Mouse (Mus musculus) CD4-positive, CD25-positive, alpha-beta regulatory T cell, adult 2 months (primary cell): ENCODE measurements around the gene Farp2.

Experiments used
- DNase-seq: peaks from one replicate; pipeline ENCODE4 v3.0.0-alpha.2; 2012; ENCODE audit warnings: low read depth, low spot score

Gene Farp2

DNA sequence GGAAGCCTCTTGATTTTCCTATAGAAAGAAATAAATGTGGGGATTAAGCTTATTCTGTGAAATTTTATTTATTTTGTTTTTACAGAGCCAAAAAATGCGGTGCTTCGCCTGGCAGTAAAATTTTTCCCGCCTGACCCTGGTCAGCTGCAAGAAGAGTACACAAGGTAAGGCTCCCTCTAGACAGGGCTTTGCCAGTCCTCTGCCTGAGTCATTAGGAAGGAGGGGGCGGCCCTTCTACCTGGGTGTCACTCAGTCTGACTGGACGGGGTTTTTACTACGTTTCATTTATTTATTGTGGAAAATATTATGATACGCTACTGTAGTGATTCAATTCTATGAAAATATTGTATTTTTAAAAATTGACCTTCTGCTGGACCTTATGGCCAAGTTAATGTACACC is 51.3 kb downstream of the Farp2 start:
- DNase-seq = no peak

- no peak for DNase-seq
These were observed 51.8 kb downstream of the Farp2 start for GRCm38 (mm10) chr1:93563649-93564048.

- DNase-seq = no peak
These were observed 52.9 kb downstream of the Farp2 start for GRCm38 (mm10) chr1:93564781-93565180.

DNA sequence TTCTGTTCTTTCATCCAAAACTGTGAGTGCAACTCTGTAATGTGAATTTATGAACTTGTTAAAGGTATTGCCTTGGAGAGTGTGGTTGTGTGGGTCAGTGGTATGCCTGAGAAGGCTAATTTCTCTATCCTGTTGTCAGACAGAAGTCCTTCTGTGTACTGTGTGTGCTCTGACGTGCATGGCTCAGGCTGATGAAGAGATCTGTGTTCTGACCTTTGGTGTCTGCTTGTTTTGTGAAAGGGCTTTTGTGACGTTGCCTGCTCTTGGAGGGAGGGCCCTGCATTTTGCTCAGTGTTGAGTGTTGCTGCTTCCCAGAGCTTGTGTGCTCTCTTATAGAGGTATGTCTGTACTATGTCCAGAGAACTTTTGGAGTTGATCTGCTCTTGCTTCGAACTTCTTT is 55.1 kb downstream of the Farp2 start:
- no peak for DNase-seq

DNA sequence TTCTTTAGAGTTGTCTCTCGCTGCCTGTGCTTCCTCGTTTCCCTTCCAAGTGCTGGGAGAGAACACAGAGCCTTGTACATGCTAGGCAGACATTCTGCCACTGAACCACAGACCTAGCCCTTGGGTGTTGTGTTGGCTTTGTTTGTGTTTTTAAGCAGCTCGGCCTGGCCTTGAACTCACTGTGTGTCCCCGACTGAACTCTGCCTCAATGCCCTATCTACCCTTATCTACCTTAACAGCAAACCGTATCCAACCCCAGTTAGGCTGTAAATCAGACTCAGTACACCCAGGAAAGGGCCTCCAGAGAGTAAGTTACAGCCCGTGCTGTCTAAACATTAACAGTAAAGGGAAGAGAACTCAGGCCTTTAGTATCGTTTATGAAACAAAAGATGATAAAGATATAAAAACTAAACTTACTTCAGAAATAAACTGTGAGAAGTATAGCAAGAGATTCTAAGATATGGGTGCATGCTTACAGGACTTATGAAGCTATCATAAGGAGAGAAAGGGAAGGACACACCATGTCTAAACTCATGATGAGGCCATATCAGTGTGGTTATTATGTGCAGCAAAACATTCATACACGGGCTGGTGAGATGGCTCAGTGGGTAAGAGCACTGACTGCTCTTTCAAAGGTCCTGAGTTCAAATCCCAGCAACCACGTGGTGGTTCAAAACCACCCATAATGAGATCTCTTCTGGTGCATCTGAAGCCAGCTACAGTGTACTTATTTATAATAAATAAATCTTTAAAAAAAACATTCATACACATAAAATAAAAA is 56.0 kb downstream of the Farp2 start:
- no peak for DNase-seq

- no peak for DNase-seq
These were observed 65.2 kb downstream of the Farp2 start for GRCm38 (mm10) chr1:93577066-93577465.

GRCm38 (mm10) chr1:93577861-93578260 is 66.0 kb downstream of the Farp2 start:
- no peak for DNase-seq

DNA sequence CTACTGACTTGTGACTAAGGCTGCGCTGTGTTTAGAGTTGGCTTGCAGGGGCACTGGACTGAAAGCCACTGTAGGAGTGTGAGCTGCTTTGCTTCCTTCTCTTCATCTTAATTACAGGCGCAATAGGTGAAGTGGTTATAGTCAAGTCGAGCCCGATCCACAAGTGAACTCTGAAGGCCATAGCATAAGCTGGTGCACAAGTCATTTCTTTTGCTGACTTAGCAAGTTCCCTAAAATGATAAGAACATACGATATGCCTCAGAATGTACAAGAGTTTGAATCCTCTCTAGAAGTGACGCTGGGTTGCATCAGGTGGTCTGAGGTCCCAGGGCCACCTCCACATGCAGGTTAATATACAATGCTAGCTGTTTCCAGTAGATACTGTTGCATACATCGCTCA is 69.7 kb downstream of the Farp2 start:
- DNase-seq = no peak

DNA sequence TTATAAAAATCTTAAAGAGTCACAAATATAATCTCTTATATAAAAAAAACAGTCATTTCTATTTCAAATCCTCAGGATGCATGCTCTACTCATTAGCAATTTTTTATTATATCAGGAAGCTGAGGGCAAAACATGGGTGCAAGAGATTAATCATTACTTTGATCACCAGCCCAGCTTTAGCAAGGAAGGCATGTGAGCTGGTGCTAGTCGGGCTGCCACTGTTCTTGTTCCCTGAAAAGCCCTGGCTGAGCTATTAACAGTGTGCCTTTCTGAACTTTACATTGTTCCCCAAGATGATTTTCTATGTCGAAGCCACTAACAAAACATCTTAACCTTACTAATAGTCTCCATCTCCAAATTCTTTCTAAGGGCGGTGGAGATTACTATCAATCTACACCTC is 76.5 kb downstream of the Farp2 start:
- DNase-seq = no peak

- DNase-seq = no peak
These were observed 82.1 kb downstream of the Farp2 start for GRCm38 (mm10) chr1:93593960-93594359.

- no peak for DNase-seq
These were observed 84.0 kb downstream of the Farp2 start for GRCm38 (mm10) chr1:93595916-93596315.

DNA sequence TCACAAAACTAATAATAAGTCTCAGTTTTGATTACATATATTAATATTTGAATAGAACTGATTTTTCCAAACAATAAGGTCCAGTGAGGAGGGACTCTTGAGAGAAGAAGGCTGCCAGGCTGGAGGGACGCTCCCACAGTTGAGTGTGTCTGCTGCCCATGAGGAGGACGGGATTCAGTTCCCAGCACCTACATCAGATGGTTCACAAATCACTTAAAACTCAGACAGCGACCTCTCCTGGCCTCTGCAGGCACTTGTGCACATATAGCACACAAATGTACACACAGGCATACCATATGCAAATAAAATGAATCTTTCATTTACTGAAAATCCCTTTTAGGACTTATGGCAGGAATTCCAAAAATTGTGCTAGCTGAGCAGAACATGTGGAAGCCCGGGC is 91.0 kb downstream of the Farp2 start:
- no peak for DNase-seq

DNA sequence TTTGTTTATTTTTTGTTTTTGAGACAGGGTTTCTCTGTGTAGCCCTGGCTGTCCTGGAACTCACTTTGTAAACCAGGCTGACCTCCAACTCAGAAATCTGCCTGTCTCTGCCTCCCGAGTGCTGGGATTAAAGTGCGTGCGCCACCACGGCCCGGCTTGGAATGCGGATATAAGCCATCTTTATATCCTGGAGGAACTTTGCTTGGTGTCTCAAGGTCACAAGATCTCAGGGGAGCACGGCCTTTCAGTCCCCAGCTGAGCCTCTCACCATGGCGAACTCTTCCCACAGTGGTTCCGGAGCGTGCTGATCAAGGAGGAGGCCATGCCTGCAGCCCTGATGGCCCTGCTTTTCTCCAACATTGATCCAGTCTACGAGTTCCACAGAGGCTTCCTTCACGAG is 92.0 kb downstream of the Farp2 start:
- DNase-seq = no peak

DNA sequence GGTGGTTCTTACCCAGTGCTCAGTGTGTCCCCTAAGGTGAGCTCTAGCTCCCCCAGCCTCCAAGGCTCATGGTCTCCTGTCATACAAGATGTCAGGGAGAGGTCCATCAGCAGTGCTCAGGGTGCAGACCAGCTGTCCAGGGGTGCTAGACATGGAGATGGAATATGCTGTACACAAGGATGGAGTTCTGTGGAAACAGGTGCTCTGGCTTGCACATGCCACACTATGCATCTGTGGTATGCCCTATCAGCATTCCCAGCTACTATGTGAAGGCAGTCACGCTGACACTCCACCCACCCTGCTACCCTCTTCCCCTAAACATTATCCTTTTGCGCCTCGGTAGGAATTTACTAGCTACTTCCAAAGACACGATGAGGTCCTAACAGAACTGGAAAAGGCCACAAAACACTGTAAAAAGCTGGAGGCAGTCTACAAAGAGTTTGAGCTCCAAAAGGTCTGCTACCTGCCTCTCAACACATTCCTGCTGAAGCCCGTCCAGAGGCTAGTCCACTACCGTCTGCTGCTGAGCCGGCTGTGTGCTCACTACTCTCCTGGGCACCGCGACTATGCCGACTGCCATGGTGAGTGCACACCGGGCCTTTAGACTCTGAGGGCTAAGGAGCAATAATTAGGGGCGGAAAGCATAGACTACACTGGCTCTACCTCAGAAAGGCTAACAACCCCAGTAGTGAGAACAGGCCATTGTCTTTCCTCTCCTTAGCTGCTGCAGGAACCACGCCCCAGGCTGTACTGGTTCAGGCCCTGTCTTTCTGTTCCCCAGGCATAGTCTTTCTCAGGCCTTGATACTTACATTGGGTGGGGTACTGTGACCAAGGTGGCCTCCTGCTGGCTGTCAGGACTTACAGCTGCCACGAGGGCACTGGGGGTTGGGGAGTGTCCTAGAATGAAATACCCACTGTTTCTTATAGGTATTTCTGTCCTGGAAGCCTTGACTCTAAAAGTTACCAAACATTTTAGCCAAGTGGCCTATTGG is 95.5 kb downstream of the Farp2 start:
- DNase-seq = no peak

DNA sequence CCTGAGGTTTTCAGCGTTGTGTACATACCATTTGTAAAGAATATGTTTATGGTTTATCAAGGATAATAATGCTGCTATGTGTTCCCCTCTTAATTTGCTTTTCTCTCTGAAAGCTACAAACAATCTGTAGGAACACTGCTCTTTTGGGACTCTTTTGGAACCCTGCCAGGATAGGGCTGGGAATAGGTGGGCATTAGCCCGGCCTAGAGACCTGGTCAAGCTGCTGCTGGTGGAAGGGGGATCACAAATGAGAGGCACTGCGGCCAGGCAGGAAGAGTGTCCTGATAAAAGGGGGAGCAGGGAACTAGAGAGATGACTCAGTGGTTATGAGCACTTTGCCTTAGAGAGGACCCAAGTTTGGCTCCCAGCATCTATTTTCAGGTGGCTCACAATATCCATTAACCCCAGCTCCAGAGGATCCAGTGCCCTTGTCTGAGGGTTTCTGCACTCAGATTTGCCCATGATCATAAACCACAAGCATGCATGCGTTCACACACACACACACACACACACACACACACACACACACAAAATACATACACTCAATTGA is 96.9 kb downstream of the Farp2 start:
- no peak for DNase-seq

DNA sequence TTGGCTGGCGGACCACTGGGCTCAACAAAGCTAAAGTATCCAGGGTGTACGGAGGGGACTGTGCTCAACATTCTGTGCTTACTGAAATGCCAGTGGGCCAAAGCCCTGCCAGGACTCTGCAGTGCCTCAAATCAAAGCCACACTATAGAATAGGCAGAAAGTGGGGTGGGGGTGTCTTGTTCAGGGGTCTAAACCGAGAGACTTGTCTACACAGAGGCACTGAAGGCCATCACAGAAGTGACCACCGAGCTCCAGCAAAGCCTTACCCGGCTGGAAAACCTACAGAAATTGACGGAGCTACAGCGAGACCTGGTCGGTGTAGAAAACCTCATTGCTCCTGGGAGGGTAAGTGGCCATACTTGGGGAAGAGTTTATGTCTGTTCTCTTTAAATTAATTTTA is 97.9 kb downstream of the Farp2 start:
- DNase-seq = no peak

GRCm38 (mm10) chr1:93618059-93618748 is 106.3 kb downstream of the Farp2 start:
- no peak for DNase-seq

DNA sequence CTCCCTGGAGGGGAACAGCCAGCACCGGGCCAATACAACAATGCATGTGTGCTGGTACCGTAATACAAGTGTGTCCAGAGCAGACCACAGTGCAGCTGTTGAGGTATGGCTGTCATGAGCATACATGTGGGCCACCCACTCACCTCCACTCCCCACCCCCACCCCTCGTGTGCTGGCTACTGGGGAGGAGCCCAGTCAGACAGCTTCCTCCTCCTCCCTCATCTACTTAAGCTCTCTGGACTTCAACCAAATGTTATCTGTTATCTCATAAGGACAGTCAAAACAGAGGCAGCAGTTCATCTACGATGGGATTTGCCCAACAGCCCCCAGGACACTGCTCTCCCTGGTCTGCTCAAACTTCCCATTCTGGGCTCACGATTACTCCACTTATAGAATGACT is 107.1 kb downstream of the Farp2 start:
- DNase-seq = no peak

- no peak for DNase-seq
These were observed 112.6 kb downstream of the Farp2 start for GRCm38 (mm10) chr1:93624502-93624901.

DNA sequence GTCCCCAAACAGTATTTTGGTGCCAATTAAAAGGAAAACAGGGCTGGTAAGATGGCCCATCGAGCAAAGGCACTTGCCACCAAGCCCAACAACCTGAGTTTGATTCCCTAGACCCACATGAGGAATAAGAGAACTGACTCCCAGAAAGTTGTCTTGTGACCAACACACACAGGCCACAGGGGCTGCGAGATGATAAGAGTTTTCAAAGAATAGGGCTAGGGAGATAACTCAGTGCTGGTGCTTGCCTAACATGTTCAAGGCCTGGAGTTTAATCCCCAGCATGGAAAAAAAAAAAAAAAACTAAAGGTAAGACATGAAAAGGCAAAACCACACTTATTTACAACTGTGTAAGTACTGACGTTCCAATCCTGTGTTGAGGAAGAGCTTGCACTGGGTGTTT is 118.9 kb downstream of the Farp2 start:
- no peak for DNase-seq

DNA sequence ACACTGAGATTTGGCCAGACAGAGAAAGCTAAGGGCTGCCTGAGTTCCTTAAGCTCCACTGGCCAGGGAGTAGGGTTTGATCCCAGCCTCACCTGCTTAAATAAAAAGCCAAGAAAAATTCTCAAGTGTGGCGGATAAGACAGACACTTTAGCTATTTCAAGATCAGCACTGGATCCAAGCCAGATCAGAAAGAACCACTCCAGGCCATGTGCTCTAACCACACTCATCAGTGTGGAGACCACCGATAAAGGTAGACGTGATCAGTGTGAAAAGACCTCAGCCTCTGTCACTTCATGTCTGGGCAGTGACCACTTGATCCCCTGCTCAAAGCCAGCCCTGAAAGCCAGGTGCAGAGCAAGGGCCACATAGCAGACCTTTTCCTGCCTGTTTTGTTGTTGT is 120.8 kb downstream of the Farp2 start:
- DNase-seq = no peak

DNA sequence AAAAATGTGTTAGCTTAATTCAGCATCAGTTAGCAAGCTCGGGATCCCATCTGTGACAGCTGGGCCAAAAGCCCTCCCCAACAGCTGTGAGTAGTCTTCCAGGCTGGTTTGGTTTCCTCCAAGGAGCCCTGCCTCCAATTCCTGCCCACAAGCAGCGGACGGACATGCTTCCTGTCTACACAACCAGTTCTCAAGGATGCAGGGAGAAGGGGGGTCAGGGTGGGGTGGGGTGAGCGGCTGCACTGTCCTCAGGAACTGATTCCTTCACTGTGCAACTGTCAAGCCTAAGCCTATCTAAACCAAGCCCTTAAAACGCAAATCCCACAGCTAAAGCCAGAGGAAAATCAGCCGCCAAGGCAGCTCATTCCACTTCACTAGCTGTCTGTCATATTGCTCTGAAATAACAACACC is 122.6 kb downstream of the Farp2 start:
- peak; percentile 27 for DNase-seq
